Mouse (Mus musculus): ENCODE results near the gene Klre1. TPM values are rescaled to one million over a fixed set of nuclear protein-coding genes. Genes with fewer than 3 reads are reported as not detected.
"Not testable (repeated sequence)": the region's sequence is repeated elsewhere in the genome, so short reads cannot be mapped to it uniquely, and the experiment has no call there.

The Klre1 gene
- polyA plus RNA-seq, 1 experiment from 2014 or later = not detected

DNA sequence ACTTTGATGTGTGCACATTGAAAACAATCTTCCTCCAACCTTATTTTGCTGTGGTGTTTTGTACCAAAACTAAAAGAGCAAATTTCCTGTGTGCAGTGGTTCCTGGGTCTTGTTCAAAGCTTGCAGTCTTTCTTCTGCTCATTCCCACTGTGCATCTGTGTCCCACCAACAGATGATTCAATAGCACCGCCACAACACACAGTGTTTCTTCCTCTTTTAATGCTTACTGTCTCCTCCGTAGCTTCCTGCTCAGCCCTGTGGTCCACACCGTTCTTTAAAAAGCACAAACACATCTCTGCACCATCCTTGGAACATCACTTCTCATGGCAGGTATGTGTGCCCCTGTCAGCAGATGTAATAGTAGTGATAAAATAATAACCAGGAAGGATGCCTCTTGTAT, 13.8 kb downstream of the Klre1 start, which contains the start of gene Klrd1:
Gene Klrd1 (plus strand): TSS at position 275 of the 400 bp plus-strand sequence.
- ATAC-seq (ENCODE audit: insufficient number of reproducible peaks, insufficient read depth, low FRiP score, low TSS enrichment) = no peak
- no peak within 1 kb of the TSS for H3K4me3 ChIP-seq
- 84% methylated on average over 3 of the region's 3 CpGs for WGBS
- no peaks in the 10 kb centered on the region for H3K36me3 ChIP-seq
- no peaks in the 10 kb centered on the region for H3K9me3 ChIP-seq
- H3K4me1 ChIP-seq = no peaks in the 10 kb centered on the region
- no peaks in the 10 kb centered on the region for H3K27me3 ChIP-seq
- H3K4me2 ChIP-seq (replicated peaks) = no peak within 1 kb of the TSS
- H3K27ac ChIP-seq = no peak within 1 kb of the TSS
- no peak within 1 kb of the TSS for H3K9ac ChIP-seq

DNA sequence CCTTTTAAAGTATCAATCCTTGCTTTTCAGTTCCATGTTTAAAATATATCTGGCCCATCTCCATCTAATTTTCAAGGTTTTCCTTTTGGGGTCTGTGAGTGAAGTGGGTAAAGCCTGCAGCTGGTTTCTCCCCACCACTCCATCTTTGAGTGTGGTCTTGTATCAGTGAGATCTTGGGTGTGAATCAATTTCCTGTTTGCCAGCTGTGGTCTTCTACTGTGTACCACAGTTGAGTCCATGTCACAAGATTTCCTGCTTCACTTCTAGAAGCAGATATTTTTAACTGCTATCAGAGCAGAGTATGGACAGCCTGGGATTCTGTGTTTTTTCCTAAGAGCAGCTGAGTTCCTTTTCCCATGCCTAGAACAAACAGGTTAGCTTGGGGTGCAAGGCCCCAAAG, 30.7 kb downstream of the Klre1 start:
- no peak overlapping the region for H3K4me3 ChIP-seq
- H3K4me1 ChIP-seq = no peaks in the 10 kb centered on the region
- ATAC-seq (ENCODE audit: insufficient number of reproducible peaks, insufficient read depth, low FRiP score, low TSS enrichment) = no peak
- no peak overlapping the region for H3K27ac ChIP-seq
- H3K4me2 ChIP-seq (replicated peaks) = no peak overlapping the region
- H3K27me3 ChIP-seq = no peaks in the 10 kb centered on the region
- H3K9me3 ChIP-seq = no peaks in the 10 kb centered on the region
- H3K36me3 ChIP-seq = no peaks in the 10 kb centered on the region
- no peak overlapping the region for H3K9ac ChIP-seq

DNA sequence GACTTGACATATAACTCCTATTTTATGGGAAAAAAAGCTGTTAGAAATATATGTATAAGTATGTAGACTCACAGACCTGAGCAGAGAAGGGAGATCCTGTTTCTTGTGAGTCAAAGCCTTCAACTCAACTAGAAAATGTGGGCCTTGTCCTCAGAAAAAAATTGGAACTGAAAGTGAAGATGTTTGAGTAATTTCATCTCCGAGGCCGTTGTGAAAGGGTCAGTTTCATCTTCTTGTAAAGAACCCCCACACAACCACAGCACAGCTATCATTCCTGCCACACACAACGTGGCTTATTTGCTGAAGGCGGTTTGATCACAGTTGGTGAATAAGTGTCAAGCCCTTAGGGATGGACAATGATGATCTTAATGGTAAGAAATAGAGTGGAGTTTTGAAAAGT, 46.0 kb downstream of the Klre1 start, which contains the start of gene Klrk1:
Gene Klrk1 (minus strand): TSS at position 130 of the 400 bp plus-strand sequence.
- no peak within 1 kb of the TSS for H3K4me2 ChIP-seq (replicated peaks)
- no peak within 1 kb of the TSS for H3K4me3 ChIP-seq
- no peaks in the 10 kb centered on the region for H3K36me3 ChIP-seq
- H3K27ac ChIP-seq = no peak within 1 kb of the TSS
- no peak for ATAC-seq (ENCODE audit: insufficient number of reproducible peaks, insufficient read depth, low FRiP score, low TSS enrichment)
- no peaks in the 10 kb centered on the region for H3K9me3 ChIP-seq
- WGBS = 84% methylated on average over 4 of the region's 4 CpGs
- no peak within 1 kb of the TSS for H3K9ac ChIP-seq
- no peaks in the 10 kb centered on the region for H3K4me1 ChIP-seq
- no peaks in the 10 kb centered on the region for H3K27me3 ChIP-seq

- H3K4me2 ChIP-seq (replicated peaks); H3K4me3 ChIP-seq; ATAC-seq (ENCODE audit: insufficient number of reproducible peaks, insufficient read depth, low FRiP score, low TSS enrichment); H3K27me3 ChIP-seq; H3K4me1 ChIP-seq; H3K9me3 ChIP-seq; H3K27ac ChIP-seq; H3K36me3 ChIP-seq; H3K9ac ChIP-seq: not testable (repeated sequence)
- 74% methylated on average over 2 of the region's 2 CpGs for WGBS
These were observed 53.3 kb downstream of the Klre1 start for GRCm38 (mm10) chr6:129631046-129631445.

Other genes with a start within 250 kb of the Klre1 start
- gene 4922502D21Rik, start 246.1 kb upstream of the Klre1 start, polyA plus RNA-seq (2016; fragmentation: Nextera tagmentation; extraction: Ambion mirVana) = not detected in 2 replicates
- gene Clec12a, start 235.2 kb upstream of the Klre1 start, polyA plus RNA-seq (2016; fragmentation: Nextera tagmentation; extraction: Ambion mirVana) = 0.37 and 0.95 TPM in 2 replicates
- not detected in 2 replicates for gene Clec12b, start 192.0 kb upstream of the Klre1 start, polyA plus RNA-seq (2016; fragmentation: Nextera tagmentation; extraction: Ambion mirVana)
- gene Clec1b, start 180.6 kb upstream of the Klre1 start, polyA plus RNA-seq (2016; fragmentation: Nextera tagmentation; extraction: Ambion mirVana) = 5.0 and 6.0 TPM in 2 replicates
- 0.13 and 0.14 TPM in 2 replicates for gene Clec9a, start 169.0 kb upstream of the Klre1 start, polyA plus RNA-seq (2016; fragmentation: Nextera tagmentation; extraction: Ambion mirVana)
- 1.9 TPM in 2 replicates for gene Clec1a, start 125.9 kb upstream of the Klre1 start, polyA plus RNA-seq (2016; fragmentation: Nextera tagmentation; extraction: Ambion mirVana)
- gene Olr1, start 70.7 kb upstream of the Klre1 start, polyA plus RNA-seq (2016; fragmentation: Nextera tagmentation; extraction: Ambion mirVana) = 0.04 TPM in 1 of 2 replicates, not detected in the other
- not detected in 2 replicates for gene Tmem52b, start 65.3 kb upstream of the Klre1 start, polyA plus RNA-seq (2016; fragmentation: Nextera tagmentation; extraction: Ambion mirVana)
- 56.4 and 56.6 TPM in 2 replicates for gene Gabarapl1, start 44.7 kb upstream of the Klre1 start, polyA plus RNA-seq (2016; fragmentation: Nextera tagmentation; extraction: Ambion mirVana)
- gene Klrd1, start 13.9 kb downstream of the Klre1 start, polyA plus RNA-seq (2016; fragmentation: Nextera tagmentation; extraction: Ambion mirVana) = 0.32 TPM in 1 of 2 replicates, not detected in the other
- 0.05 and 0.14 TPM in 2 replicates for gene Klrk1, start 46.0 kb downstream of the Klre1 start, polyA plus RNA-seq (2016; fragmentation: Nextera tagmentation; extraction: Ambion mirVana)
- gene Klrc3, start 65.4 kb downstream of the Klre1 start, polyA plus RNA-seq (2016; fragmentation: Nextera tagmentation; extraction: Ambion mirVana) = not detected in 2 replicates
- gene Klrc2, start 82.8 kb downstream of the Klre1 start, polyA plus RNA-seq (2016; fragmentation: Nextera tagmentation; extraction: Ambion mirVana) = not detected in 2 replicates
- not detected in 2 replicates for gene Klrc1, start 101.1 kb downstream of the Klre1 start, polyA plus RNA-seq (2016; fragmentation: Nextera tagmentation; extraction: Ambion mirVana)
- gene Klri1, start 139.2 kb downstream of the Klre1 start, polyA plus RNA-seq (2016; fragmentation: Nextera tagmentation; extraction: Ambion mirVana) = not detected in 2 replicates
- not detected in 2 replicates for gene Klri2, start 162.6 kb downstream of the Klre1 start, polyA plus RNA-seq (2016; fragmentation: Nextera tagmentation; extraction: Ambion mirVana)
- not detected in 2 replicates for gene Gm156, start 206.4 kb downstream of the Klre1 start, polyA plus RNA-seq (2016; fragmentation: Nextera tagmentation; extraction: Ambion mirVana)